Mouse (Mus musculus) myocyte (in vitro differentiated cells): Measurements from ENCODE around the gene 1810037I17Rik.

Experiments used
- E2F4 ChIP-seq: IDR thresholded peaks from one replicate; pipeline ENCODE4 v1.6.1; 2011; ENCODE audit warnings: mild to moderate bottlenecking, control low read depth, moderate library complexity; ENCODE audit not compliant: insufficient read depth
- MAX ChIP-seq: IDR thresholded peaks from one replicate; pipeline ENCODE4 v1.6.1; 2011; ENCODE audit warnings: low read depth, mild to moderate bottlenecking, control low read depth
- MYOD1 ChIP-seq, 3 experiments: IDR thresholded peaks; one replicate each; pipeline ENCODE4 v1.6.1; 2011; ENCODE audit warnings: control low read depth in 2 of 3, low read depth in 2 of 3, mild to moderate bottlenecking in 2 of 3, moderate library complexity in 1 of 3; ENCODE audit not compliant: insufficient read length in 2 of 3, control insufficient read depth in 1 of 3
- MYOG ChIP-seq, 3 experiments: IDR thresholded peaks; one replicate each; pipeline ENCODE4 v1.6.1; 2011; ENCODE audit warnings: control low read depth in 2 of 3, low read depth in 2 of 3, mild to moderate bottlenecking in 2 of 3; ENCODE audit not compliant: insufficient read length in 2 of 3, control insufficient read depth in 1 of 3, insufficient read depth in 1 of 3
- POLR2A ChIP-seq: IDR thresholded peaks from one replicate; pipeline ENCODE4 v1.6.1; 2011; ENCODE audit warnings: low read depth, mild to moderate bottlenecking, control low read depth, moderate library complexity; ENCODE audit not compliant: insufficient read length
- POLR2AphosphoS2 ChIP-seq: IDR thresholded peaks from one replicate; pipeline ENCODE4 v1.6.1; 2011; ENCODE audit warnings: low read depth, control low read depth; ENCODE audit not compliant: insufficient read length
- REST ChIP-seq: IDR thresholded peaks from one replicate; pipeline ENCODE4 v1.6.1; 2011; ENCODE audit warnings: mild to moderate bottlenecking, control low read depth, moderate library complexity; ENCODE audit not compliant: insufficient read depth, insufficient read length
- TCF12 ChIP-seq: IDR thresholded peaks from one replicate; pipeline ENCODE4 v1.6.1; 2011; ENCODE audit warnings: mild to moderate bottlenecking, control low read depth; ENCODE audit not compliant: poor library complexity, insufficient read depth, severe bottlenecking
- TCF3 ChIP-seq: IDR thresholded peaks from one replicate; pipeline ENCODE4 v1.6.1; 2011; ENCODE audit warnings: low read depth, control low read depth; ENCODE audit not compliant: insufficient read length
- USF1 ChIP-seq: IDR thresholded peaks from one replicate; pipeline ENCODE4 v1.6.1; 2011; ENCODE audit warnings: low read depth, mild to moderate bottlenecking, control low read depth, moderate library complexity

DNA sequence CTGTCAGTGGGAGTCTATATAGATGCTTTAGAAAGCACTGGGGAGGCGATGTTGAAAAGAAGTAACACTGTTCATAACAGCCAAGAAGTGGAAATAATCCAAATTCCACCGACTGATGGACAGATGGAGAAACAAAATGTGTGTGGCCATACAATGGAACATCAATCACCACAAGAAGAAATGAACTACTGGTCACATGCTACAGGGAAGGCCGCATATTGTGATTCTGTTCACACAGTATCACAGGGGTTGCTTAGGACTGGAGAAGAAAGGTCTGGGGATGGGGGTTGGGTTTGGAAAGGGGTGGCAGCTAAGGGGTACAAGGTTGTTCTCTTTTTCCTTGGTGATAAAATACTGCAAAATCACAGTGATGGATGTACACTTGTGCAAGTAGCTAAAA lies 50.8 kb downstream of the 1810037I17Rik start:
- TF ChIP-seq POLR2A (no peak), POLR2AphosphoS2 (no peak), TCF12 (no peak), MYOG (IDR thresholded peaks at IDR 0.05; ENCODE audit: control insufficient read depth in 1 of 3, insufficient read depth in 1 of 3, insufficient read length in 2 of 3, low read depth in 2 of 3) (no peak), MAX (no peak), TCF3 (no peak), USF1 (no peak), REST (no peak), E2F4 (no peak), MYOD1 (IDR thresholded peaks at IDR 0.05; ENCODE audit: control insufficient read depth in 1 of 3, insufficient read length in 2 of 3, low read depth in 2 of 3) (no peak)
